Mouse (Mus musculus): Measurements from ENCODE around the gene Gm43552.

- TF ChIP-seq NANOG (IDR thresholded peaks at IDR 0.05; ENCODE audit: borderline replicate concordance, low read length) (no peak), CTCF (conservative IDR thresholded peaks at IDR 0.05; ENCODE audit: low read length) (no peak), POU5F1 (IDR thresholded peaks at IDR 0.05; ENCODE audit: borderline replicate concordance, low read length) (no peak)
Measured at GRCm38 (mm10) chr5:65444981-65445380, 47.7 kb downstream of the Gm43552 start.
